Mouse (Mus musculus) stomach, postnatal 0 days (tissue): ENCODE measurements around the gene Fbxo7.

Experiments
- CTCF ChIP-seq: IDR thresholded peaks from 2 replicates; pipeline ENCODE4 v1.5.1; 2016; ENCODE audit warnings: antibody characterized with exemption, low read depth, mild to moderate bottlenecking, moderate library complexity
- EP300 ChIP-seq: optimal IDR thresholded peaks from 2 replicates; pipeline ENCODE3; 2016; ENCODE audit warnings: antibody characterized with exemption

GRCm38 (mm10) chr10:85972915-85973314, 48.9 kb upstream of the Fbxo7 start:
- TF ChIP-seq CTCF (no peak), EP300 (peak; percentile 56)
